Mouse (Mus musculus) activated CD4-positive, CD25-positive, alpha-beta regulatory T cell (primary cell): ENCODE measurements around the gene Stard13. TPM values are rescaled to one million over a fixed set of nuclear protein-coding genes. Genes with fewer than 3 reads are reported as not detected.

Experiments
- polyA plus RNA-seq, 2 experiments: library from polyadenylated mRNA; unstranded; fragments of 100-300 nt; shearing (Covaris generic); gene quantifications; one replicate each; pipeline ENCODE4 v1.2.1; 2017

Gene Stard13
- polyA plus RNA-seq, result under 1 TPM in 1 of 2 experiments, not detected in 1; 0.19 TPM

DNA sequence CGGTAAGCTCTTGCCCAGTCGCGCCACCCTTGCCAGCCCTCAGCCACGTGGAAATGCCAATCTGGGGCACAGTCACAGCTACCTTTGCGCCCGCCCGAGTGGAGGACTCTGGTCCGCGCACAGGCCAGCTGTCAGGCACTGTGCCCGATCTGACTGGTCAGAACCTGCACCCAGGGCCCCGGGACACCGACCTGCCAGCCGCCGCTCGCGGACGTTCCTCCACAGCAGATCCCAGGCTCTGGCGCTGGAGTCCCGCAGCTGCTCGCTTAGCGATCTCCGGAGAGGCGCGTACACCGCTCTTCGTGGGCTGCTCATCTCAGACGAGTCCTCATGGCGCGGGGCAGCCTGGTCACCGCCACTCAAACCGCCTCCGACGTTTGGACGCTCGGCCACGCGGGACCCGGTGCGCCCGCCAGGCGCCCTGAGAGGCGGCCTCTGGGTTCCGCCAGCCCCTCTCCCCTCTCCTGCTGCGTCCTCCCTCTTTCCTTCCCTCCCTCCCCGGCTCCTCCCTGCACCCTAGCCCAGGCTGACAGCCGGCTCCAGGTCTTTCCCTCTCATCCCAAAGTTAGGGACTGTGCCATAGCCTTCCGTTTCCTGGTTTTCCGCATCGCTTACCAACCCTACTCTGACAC is at the start of gene Stard13:
Gene Stard13, minus strand, starts transcription at position 437 of the 632 bp plus-strand sequence.

Other genes starting within 250 kb of the Stard13 start
- not detected for gene Gm42906, start 194.3 kb upstream of the Stard13 start, polyA plus RNA-seq